Mouse (Mus musculus) lung, postnatal 4 days (tissue): ENCODE results near the gene Tango2.
A peak's percentile ranks its signal among the peaks of the same experiment; 100 is the strongest.

ENCODE experiments used
- DNase-seq, 2 experiments: peaks; one replicate each; pipeline ENCODE4 v3.0.0; 2021

Gene Tango2

GRCm38 (mm10) chr16:18347931-18348600 lies at the start of gene Tango2, which contains the start of gene Arvcf:
TSS of gene Tango2 (minus strand) at chr16:18348103.
TSS of gene Arvcf (plus strand) at chr16:18348182.
- DNase-seq = peak; percentile 91 to 94

GRCm38 (mm10) chr16:18396791-18397621 lies 49.1 kb upstream of the Tango2 start:
- DNase-seq = peak in 1 of 2 experiments; percentile 20

GRCm38 (mm10) chr16:18396201-18396600 lies 48.3 kb upstream of the Tango2 start:
- peak; percentile 60 to 70 for DNase-seq

- peak; percentile 65 to 72 for DNase-seq
Observed at GRCm38 (mm10) chr16:18395620-18396036, 47.7 kb upstream of the Tango2 start.

GRCm38 (mm10) chr16:18394777-18395619 lies 47.1 kb upstream of the Tango2 start:
- peak in 1 of 2 experiments; percentile 17 for DNase-seq

- DNase-seq = peak in 1 of 2 experiments; percentile 13
Observed at GRCm38 (mm10) chr16:18394056-18394455, 46.2 kb upstream of the Tango2 start.

GRCm38 (mm10) chr16:18393595-18393994 lies 45.7 kb upstream of the Tango2 start:
- DNase-seq = peak in 1 of 2 experiments; percentile 17

- peak; percentile 91 to 95 for DNase-seq
Observed at GRCm38 (mm10) chr16:18392469-18393426, 44.8 kb upstream of the Tango2 start.

- peak in 1 of 2 experiments; percentile 16 for DNase-seq
Observed at GRCm38 (mm10) chr16:18391728-18392127, 43.8 kb upstream of the Tango2 start.

GRCm38 (mm10) chr16:18391127-18391526 lies 43.2 kb upstream of the Tango2 start:
- peak in 1 of 2 experiments; percentile 8 for DNase-seq

- no peak for DNase-seq
Observed at GRCm38 (mm10) chr16:18390399-18390798, 42.5 kb upstream of the Tango2 start.

- DNase-seq = peak in 1 of 2 experiments; percentile 20
Observed at GRCm38 (mm10) chr16:18388583-18389435, 40.9 kb upstream of the Tango2 start.

GRCm38 (mm10) chr16:18387704-18388582 lies 40.0 kb upstream of the Tango2 start:
- peak in 1 of 2 experiments; percentile 50 for DNase-seq

- peak in 1 of 2 experiments; percentile 12 for DNase-seq
Observed at GRCm38 (mm10) chr16:18386972-18387371, 39.1 kb upstream of the Tango2 start.

GRCm38 (mm10) chr16:18386451-18386850 lies 38.5 kb upstream of the Tango2 start:
- no peak for DNase-seq

GRCm38 (mm10) chr16:18385411-18385810 lies 37.5 kb upstream of the Tango2 start:
- DNase-seq = no peak

- DNase-seq = no peak
Observed at GRCm38 (mm10) chr16:18384659-18385058, 36.8 kb upstream of the Tango2 start.

- no peak for DNase-seq
Observed at GRCm38 (mm10) chr16:18384211-18384610, 36.3 kb upstream of the Tango2 start.

GRCm38 (mm10) chr16:18383756-18384155 lies 35.9 kb upstream of the Tango2 start:
- peak in 1 of 2 experiments; percentile 55 for DNase-seq
